Mouse (Mus musculus) CH12.LX (cell line): Measurements from ENCODE around the gene Clmn.

Source experiments
- CTCF ChIP-seq, 2 experiments: IDR thresholded peaks in 1 of 2; conservative IDR thresholded peaks in 1 of 2; 2 replicates each; pipeline ENCODE4 v1.5.1; 2011 to 2012; ENCODE audit warnings: low read depth in 2 of 2, low read length in 2 of 2, improper control_type of control experiment in 1 of 2, inconsistent platforms in 1 of 2, mild to moderate bottlenecking in 1 of 2, moderate library complexity in 1 of 2
- E2F4 ChIP-seq: IDR thresholded peaks from 2 replicates; pipeline ENCODE4 v1.6.1; 2011; ENCODE audit warnings: low read depth, low read length, improper control_type of control experiment; ENCODE audit not compliant: insufficient replicate concordance
- MXI1 ChIP-seq: IDR thresholded peaks from 2 replicates; pipeline ENCODE4 v1.6.1; 2011; ENCODE audit warnings: mild to moderate bottlenecking, low read depth, low read length, improper control_type of control experiment
- POLR2A ChIP-seq: IDR thresholded peaks from 2 replicates; pipeline ENCODE4 v1.6.1; 2011; ENCODE audit warnings: low read depth, mild to moderate bottlenecking, improper control_type of control experiment, low read length
- RAD21 ChIP-seq: IDR thresholded peaks from 2 replicates; pipeline ENCODE4 v1.6.1; 2011; ENCODE audit warnings: low read depth, mild to moderate bottlenecking, low read length, improper control_type of control experiment, moderate library complexity
- SIN3A ChIP-seq: IDR thresholded peaks from 2 replicates; pipeline ENCODE4 v1.6.1; 2012; ENCODE audit warnings: low read length, improper control_type of control experiment, inconsistent platforms
- TCF12 ChIP-seq: IDR thresholded peaks from 2 replicates; pipeline ENCODE4 v1.6.1; 2014; ENCODE audit warnings: low read depth, mild to moderate bottlenecking, inconsistent platforms, low read length, improper control_type of control experiment
- USF2 ChIP-seq: conservative IDR thresholded peaks from 2 replicates; pipeline ENCODE4 v1.6.1; 2011; ENCODE audit warnings: low read depth, low read length, improper control_type of control experiment
- ZC3H11A ChIP-seq: IDR thresholded peaks from 2 replicates; pipeline ENCODE4 v1.6.1; 2012; ENCODE audit warnings: low read depth, mild to moderate bottlenecking, inconsistent platforms, low read length, improper control_type of control experiment

DNA sequence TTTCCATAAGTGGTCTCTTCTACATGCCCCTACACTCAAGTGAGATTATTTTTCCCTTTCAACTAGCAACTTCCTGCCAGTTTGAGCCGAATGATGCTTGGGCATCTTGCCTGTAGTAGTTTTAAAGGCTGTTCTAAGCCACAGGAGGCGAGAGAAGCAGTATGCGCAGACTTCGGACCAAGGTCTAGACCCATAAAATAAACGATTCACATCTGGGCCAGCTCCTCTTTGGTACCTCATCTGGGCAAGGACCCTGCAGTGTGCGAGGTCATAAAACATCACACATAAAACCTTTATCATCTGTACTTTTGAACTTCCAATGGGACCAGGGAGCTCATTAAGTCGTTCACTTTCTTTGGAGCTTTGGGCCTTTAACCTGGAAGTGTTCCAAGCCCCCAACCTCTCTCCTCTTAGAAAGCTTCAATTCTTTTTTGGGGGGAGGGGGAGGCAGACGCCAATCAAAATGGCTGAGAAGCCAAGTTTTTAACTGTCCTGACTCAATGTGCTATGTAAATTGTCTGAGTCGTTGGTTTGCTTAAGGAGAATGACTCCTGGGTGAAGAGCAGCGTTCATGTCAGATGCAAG, 95.6 kb downstream of the Clmn start:
- TF ChIP-seq USF2, result no peak
- no peak for TF ChIP-seq CTCF (conservative IDR thresholded peaks at IDR 0.05 in 1 of 2, IDR thresholded peaks at IDR 0.05 in 1 of 2; ENCODE audit: low read depth in 2 of 2, low read length in 2 of 2)
- no peak for TF ChIP-seq POLR2A
- no peak for TF ChIP-seq TCF12
- no peak for TF ChIP-seq MXI1
- TF ChIP-seq ZC3H11A, result no peak
- TF ChIP-seq SIN3A, result no peak
- no peak for TF ChIP-seq RAD21
- TF ChIP-seq E2F4, result no peak
